20 mouse cellular contexts compared by ENCODE assay signal in the genomic region with DNA sequence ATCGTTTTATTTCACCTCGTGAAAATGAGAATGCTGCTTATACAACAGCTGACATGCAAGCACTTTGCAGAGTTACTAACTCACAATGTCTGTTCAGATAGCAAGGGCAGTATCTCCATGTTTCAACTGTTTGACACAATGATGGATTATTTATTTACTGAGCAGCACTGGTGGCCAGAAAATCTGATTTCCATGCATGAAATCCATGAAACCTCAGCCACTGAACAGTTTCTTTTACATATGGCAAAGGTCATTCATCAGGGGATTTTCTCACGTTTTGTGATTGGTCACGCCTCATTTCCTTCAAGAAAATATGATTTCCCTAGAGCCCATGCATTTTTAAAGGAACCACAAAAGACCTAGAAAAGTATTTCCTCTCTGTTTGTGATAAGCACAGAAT.
DNase-seq lines count a peak whose midpoint lies in the region; ATAC-seq and TF ChIP-seq lines count a peak whose summit lies in the region.
"Had no signal": no experiment of that assay in that cellular context is flagged by ENCODE, and none has a peak within 500 bp of the region (broad histone marks: within the 10 kb centered on the region; RNA-seq: fewer than 3 reads in every experiment).

No protein-coding gene starts in this region.

- peaks cover 7% of the 10 kb centered on the region for H3K4me1 ChIP-seq in embryonic facial prominence, embryonic 10.5 days
- H3K4me1 ChIP-seq in hindbrain, embryonic 15.5 days (replicated peaks), result no peaks in the 10 kb centered on the region; the same call in 1 of the 2 replicates
- H3K4me1 ChIP-seq in midbrain, postnatal 0 days (ENCODE audit: insufficient read depth, low read length), result no peaks in the 10 kb centered on the region

- intact Hi-C loops in left cerebral cortex, postnatal 25 days (cut with DNase I), result no loop called here
- intact Hi-C loops in heart, postnatal 10 days (cut with DNase I), result no loop called here

- DNase-seq in embryo, embryonic 10.5 days (ENCODE audit: low spot score), result peak; percentile 84
- DNase-seq in embryonic facial prominence, embryonic 10.5 days (ENCODE audit: low spot score), result peak; percentile 9
- DNase-seq in midbrain, postnatal 0 days (ENCODE audit: low spot score), result peak; percentile 34
- DNase-seq in left cerebral cortex, postnatal 25 days (ENCODE audit: low spot score in 2 of 2), result no peak
- DNase-seq in right cerebral cortex, adult 2 months (ENCODE audit: low spot score in 2 of 2), result no peak
- DNase-seq in heart, postnatal 10 days, result no peak
- DNase-seq: adrenal gland, adult 2 months; cerebellum, adult 2 months; heart, postnatal 36 days; liver; lung, adult 2 months; thymus, postnatal 36 days had no signal

- 39% methylated on average over 4 of the region's 4 CpGs for WGBS in embryonic facial prominence, embryonic 10.5 days
- WGBS in hindbrain, embryonic 15.5 days, result 17% methylated on average over 4 of the region's 4 CpGs
- 16% methylated on average over 4 of the region's 4 CpGs for WGBS in midbrain, postnatal 0 days

- H3K9me3 ChIP-seq in embryonic facial prominence, embryonic 10.5 days, result no peaks in the 10 kb centered on the region
- H3K9me3 ChIP-seq in hindbrain, embryonic 15.5 days, result no peaks in the 10 kb centered on the region
- no peaks in the 10 kb centered on the region for H3K9me3 ChIP-seq in midbrain, postnatal 0 days (ENCODE audit: low read length)
- H3K9me3 ChIP-seq: G1E had no signal

- H3K27ac ChIP-seq in embryonic facial prominence, embryonic 10.5 days (replicated peaks), result no peak overlapping the region
- no peak overlapping the region for H3K27ac ChIP-seq in hindbrain, embryonic 15.5 days (replicated peaks)
- no peak overlapping the region for H3K27ac ChIP-seq in midbrain, postnatal 0 days (ENCODE audit: low read depth, low read length)
- H3K27ac ChIP-seq: kidney, postnatal 0 days; layer of hippocampus, adult 2 months; left cerebral cortex, adult 2 months had no signal

- H3K36me3 ChIP-seq in embryonic facial prominence, embryonic 10.5 days (replicated peaks), result no peaks in the 10 kb centered on the region
- H3K36me3 ChIP-seq in hindbrain, embryonic 15.5 days, result no peaks in the 10 kb centered on the region
- no peaks in the 10 kb centered on the region for H3K36me3 ChIP-seq in midbrain, postnatal 0 days (ENCODE audit: insufficient read depth, low read length)
- H3K36me3 ChIP-seq: G1E had no signal

- no peaks in the 10 kb centered on the region; the same call in 1 of the 2 replicates for H3K27me3 ChIP-seq in embryonic facial prominence, embryonic 10.5 days (replicated peaks; ENCODE audit: low read depth, poor library complexity, severe bottlenecking)
- H3K27me3 ChIP-seq in hindbrain, embryonic 15.5 days, result peaks cover 16% of the 10 kb centered on the region
- H3K27me3 ChIP-seq in midbrain, postnatal 0 days (ENCODE audit: insufficient read depth, low read length), result peaks cover 7% of the 10 kb centered on the region; the same call in 1 of the 2 replicates

- H3K4me2 ChIP-seq in hindbrain, embryonic 15.5 days, result no peak overlapping the region
- H3K4me2 ChIP-seq in midbrain, postnatal 0 days (ENCODE audit: low read depth, low read length, poor library complexity, severe bottlenecking), result no peak overlapping the region
- H3K4me2 ChIP-seq: heart, embryonic 11.5 days had no signal

- ATAC-seq in hindbrain, embryonic 15.5 days (ENCODE audit: low FRiP score, low read depth), result peak; percentile 59
- no peak for ATAC-seq in midbrain, postnatal 0 days (ENCODE audit: low FRiP score)
- ATAC-seq: intestine, postnatal 0 days had no signal

- no peak overlapping the region for H3K9ac ChIP-seq in hindbrain, embryonic 15.5 days
- H3K9ac ChIP-seq in midbrain, postnatal 0 days (replicated peaks; ENCODE audit: low read length, poor library complexity, severe bottlenecking), result no peak overlapping the region

- TF ChIP-seq CTCF in midbrain, postnatal 0 days (IDR thresholded peaks at IDR 0.05), result no peak

- no peak overlapping the region for H3K4me3 ChIP-seq in embryonic facial prominence, embryonic 10.5 days
- no peak overlapping the region for H3K4me3 ChIP-seq in hindbrain, embryonic 15.5 days
- no peak overlapping the region for H3K4me3 ChIP-seq in midbrain, postnatal 0 days (ENCODE audit: low read depth, low read length)
- H3K4me3 ChIP-seq: layer of hippocampus, adult 2 months; left cerebral cortex, adult 2 months; myocyte had no signal

Comparison
In these comparisons a context has a peak if more than half of its experiments do, and no peak if none do; other contexts are left out.
1. DNase-seq: peak in embryo, embryonic 10.5 days (single experiment), embryonic facial prominence, embryonic 10.5 days (single experiment) and midbrain, postnatal 0 days (single experiment); none in left cerebral cortex, postnatal 25 days (0 of 2), right cerebral cortex, adult 2 months (0 of 2) and heart, postnatal 10 days (0 of 2).